Comparison of ENCODE assay signal across 1 mouse cellular context in the genomic region with DNA sequence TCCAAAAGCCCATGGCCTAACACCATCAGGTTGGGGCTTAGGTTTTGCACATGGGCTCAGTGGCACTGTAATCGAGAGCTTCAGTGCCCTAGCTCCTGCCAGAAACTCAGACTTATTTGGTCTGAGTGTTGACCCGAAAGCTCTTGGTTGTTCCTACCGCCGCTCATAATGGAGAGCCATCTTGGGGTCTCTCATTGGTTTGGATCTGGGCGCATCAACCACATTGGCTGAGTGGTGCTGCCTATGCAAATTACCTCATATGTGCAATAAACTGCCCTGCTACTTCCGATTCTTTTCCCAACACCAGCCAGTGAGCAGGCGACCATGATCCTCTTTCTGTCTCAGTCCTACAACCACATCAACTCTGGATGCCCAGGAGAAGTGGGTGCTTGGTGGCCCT.
TF ChIP-seq lines count a peak whose summit lies in the region.

No protein-coding gene starts in this region.

TF ChIP-seq in ES-E14, 5 proteins besides CTCF, POLR2A, EP300 and RAD21 (continued from another document):
- 0 out of 2 replicates have a peak, but pooled peaks have one; percentile 9 for TF ChIP-seq ZC3H11A (IDR thresholded peaks at IDR 0.05; ENCODE audit: borderline replicate concordance, low read depth, low read length)
- TF ChIP-seq ZNF384 (IDR thresholded peaks at IDR 0.05; ENCODE audit: low read depth, low read length), result no peak
- no peak for TF ChIP-seq CHD2 (IDR thresholded peaks at IDR 0.05; ENCODE audit: low read depth, low read length)
- TF ChIP-seq MAFK (IDR thresholded peaks at IDR 0.05; ENCODE audit: insufficient read depth, low read depth, low read length), result no peak
TF ChIP-seq in ES-E14: peak in this region for 1.
